Mouse (Mus musculus) ZHBTc4 (cell line): Measurements from ENCODE around the gene Gm5771.
"Not testable (repeated sequence)": the region's sequence is repeated elsewhere in the genome, so short reads cannot be mapped to it uniquely, and the experiment has no call there.

ENCODE experiments used
- DNase-seq: peaks from one replicate; pipeline ENCODE4 v3.0.0-alpha.2; 2011; ENCODE audit warnings: low read depth, low spot score

Gm5771 gene

DNA sequence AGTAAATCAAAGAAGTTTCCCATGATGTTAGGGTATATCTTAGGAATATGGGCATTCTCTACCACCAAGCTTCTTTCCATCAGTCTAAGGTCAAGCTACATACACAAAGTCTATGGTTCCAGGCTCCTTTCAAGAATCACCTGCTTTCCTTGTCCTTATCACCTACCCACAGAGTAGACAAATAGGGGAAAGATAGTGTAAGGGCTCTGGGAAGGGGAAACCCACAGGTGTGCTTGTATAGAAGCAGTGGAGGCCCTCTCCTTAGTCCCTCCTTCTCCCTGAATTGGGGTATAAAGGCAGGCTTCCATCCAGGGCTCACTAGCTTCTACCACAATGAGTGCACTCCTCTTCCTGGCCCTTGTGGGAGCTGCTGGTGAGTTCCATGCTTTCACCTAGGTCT lies at the start of gene Gm5771:
Gm5771 (plus strand) TSS at position 301 of the 400 bp plus-strand sequence.
- DNase-seq, result not testable (repeated sequence)

DNA sequence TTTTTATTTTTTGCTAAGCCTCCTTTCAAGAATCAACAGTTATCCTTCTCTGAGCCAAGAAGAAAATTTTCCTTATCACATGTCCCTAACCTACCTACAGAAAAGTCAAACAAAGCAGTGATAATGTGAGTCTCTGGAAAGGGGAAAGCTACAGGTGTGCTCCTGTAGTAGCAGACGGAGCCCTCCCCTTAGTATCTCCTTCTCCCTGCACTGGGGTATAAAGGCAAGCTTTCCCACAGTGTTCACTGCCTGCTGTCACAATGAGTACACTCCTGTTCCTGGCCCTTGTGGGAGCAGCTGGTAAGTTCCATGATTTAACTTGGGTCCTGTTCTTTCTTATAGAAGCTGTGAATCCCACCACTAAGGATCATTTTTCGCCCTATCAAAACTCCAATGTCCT lies 38.2 kb upstream of the Gm5771 start, which contains the start of gene Try10:
Try10 (plus strand) TSS at position 174 of the 400 bp plus-strand sequence.
- DNase-seq, result no peak

DNA sequence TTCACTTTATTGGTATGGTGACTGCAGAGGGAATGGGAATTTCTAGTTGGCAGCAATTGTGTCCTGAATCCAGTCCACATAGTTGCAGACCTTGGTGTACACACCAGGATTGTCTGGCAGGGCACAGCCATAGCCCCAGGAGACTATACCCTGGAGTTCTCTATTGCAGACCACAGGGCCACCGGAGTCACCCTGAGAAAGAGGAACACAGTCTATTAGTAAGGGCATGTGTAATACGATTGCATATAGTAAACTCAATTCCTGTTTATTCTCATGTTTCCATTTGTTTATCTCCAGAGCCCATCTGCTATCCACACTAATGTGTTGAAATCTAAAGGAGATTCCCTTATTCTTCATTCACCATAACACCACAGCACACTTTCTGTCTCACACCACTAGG lies 18.4 kb upstream of the Gm5771 start:
- DNase-seq, result not testable (repeated sequence)

DNA sequence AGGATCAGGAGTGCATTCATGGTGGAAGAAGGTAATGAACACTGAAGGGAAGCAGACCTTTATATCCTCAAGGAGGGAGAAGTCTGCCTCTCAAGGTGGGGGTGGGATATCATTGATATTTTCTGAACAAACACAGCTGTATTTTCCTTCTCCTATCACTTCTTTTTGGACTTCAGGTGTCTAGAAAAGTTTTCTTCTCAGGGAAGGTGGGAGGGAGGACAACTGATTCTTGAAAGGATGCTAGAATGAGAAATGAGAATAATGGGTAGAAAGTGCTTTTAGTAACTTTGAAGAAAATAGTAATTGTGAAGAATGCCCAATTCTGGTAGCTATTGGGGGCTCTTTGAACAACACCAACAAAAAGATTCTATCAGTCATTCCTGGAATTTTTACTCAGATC lies 14.6 kb upstream of the Gm5771 start, which contains the start of gene Prss3:
Prss3 (minus strand) TSS at position 101 of the 400 bp plus-strand sequence.
- not testable (repeated sequence) for DNase-seq

DNA sequence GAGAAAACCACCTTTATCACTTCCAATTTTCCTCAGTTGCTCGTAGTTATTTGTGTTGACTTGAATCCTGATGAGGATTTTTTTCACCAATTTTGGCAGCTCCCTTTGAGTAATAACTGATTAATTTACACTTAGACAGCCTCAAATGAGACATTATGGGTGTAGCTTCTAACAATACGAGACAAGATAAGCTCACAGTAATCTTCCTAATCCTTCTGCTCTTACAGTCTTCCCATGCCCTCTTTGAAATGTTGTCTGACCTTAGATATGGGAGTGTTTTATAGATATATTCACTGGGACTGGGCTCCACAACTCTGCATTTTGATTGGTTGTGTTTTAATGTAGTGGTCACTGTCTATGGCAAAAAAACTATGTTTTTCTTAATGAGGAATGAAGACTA lies 5.4 kb upstream of the Gm5771 start:
- DNase-seq, result no peak

DNA sequence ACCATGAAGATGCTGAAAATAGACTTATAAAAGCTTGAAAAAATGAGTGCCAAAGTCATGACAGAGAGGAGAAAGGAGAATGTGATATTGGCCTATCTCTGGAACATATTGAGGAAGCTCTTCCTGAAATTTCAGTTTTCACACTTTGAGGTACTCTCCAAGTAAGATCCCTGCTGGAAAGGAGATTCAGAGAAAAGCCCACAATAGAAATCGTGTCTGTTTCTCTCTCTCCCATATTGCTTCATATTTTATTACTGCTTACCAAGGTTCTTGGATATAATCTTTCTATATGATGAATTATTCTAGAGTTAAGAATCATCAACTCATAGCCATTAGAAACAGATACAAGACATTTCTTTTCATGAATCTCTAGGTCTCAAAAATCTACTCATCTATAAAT lies 516 bp upstream of the Gm5771 start:
- not testable (repeated sequence) for DNase-seq

DNA sequence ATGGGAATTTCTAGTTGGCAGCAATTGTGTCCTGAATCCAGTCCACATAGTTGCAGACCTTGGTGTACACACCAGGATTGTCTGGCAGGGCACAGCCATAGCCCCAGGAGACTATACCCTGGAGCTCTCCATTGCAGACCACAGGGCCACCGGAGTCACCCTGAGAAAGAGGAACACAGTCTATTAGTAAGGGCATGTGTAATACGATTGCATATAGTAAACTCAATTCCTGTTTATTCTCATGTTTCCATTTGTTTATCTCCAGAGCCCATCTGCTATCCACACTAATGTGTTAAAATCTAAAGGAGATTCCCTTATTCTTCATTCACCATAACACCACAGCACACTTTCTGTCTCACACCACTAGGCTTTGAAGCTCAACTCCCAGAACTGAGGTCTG lies 50.1 kb downstream of the Gm5771 start:
- DNase-seq, result not testable (repeated sequence)

DNA sequence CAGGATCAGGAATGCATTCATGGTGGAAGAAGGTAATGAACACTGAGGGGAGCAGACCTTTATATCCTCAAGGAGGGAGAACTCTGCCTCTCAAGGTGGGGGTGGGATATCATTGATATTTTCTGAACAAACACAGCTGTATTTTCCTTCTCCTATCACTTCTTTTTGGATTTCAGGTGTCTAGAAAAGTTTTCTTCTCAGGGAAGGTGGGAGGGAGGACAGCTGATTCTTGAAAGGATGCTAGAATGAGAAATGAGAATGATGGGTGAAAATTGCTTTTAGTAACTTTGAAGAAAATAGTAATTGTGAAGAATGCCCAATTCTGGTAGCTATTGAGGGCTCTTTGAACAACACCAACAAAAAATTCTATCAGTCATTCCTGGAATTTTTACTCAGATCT lies 53.9 kb downstream of the Gm5771 start, which contains the start of gene Gm10334:
Gm10334 (minus strand) TSS at position 101 of the 400 bp plus-strand sequence.
- DNase-seq, result not testable (repeated sequence)
